Mouse (Mus musculus) spleen, adult 12 weeks (tissue): ENCODE data around the gene Mt2.
"Not testable (repeated sequence)": the region's sequence is repeated elsewhere in the genome, so short reads cannot be mapped to it uniquely, and the experiment has no call there.

ENCODE experiments used
- DNase-seq: peaks from one replicate; pipeline ENCODE4 v3.0.0; 2022; ENCODE audit warnings: low spot score

The Mt2 gene

GRCm38 (mm10) chr8:94172075-94172808, at the start of gene Mt2:
Mt2 (plus strand) TSS chr8:94172664.
- peak; percentile 46 for DNase-seq

DNA sequence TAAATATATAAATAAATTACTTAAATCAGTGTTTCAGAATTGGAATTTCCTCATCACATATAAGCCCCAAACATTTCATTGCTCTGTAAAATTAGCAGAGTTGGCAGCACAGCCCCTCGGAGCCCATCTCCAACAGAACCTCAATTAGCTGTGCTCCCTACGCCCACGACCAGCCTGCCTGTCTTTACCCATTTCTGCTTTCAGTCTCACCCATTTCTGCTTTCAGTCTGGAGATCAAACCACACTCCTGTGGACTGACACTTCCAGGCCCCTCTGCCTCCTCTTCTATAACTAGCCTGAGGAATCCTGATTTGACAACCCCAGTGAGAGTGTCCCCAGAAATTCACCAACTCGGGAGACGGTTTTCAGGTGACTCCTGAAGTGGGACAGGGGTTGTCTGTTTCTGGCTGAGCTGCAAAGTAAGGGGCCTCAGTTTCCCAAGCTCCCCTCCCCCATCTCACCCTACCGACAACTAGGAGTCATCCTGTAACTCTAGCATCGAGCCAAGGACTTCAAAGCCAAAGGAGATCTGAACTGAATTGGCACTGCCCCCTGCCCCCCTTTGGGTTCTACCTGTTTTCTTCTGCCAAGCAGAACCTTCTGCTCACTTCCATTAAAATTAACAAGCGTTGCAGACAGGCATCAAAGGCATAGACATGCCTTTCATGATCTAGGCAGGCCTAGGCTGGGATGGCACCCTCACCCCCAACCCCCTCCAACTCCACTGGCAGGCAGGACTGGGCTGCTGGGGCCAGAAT, 49.6 kb upstream of the Mt2 start:
- no peak for DNase-seq

DNA sequence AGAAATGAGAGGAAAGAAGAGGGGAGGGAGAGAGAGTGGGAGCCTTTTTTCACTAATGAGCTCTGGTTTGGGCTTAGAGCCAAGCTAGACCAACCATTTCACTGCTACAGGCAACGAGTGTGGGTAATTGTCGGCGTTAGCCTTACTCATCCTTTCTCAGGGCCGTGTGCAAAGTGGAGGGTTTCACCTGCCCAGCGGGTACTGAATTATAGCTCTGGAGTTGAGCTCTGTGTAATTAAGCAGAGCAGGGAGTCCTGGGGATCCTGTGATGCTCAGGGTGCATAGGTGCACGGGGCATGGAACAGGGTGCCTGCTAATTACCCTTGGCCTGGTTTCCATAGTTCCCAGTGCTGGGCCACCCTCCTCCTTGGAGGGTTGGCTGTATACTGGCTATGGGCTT, 44.8 kb upstream of the Mt2 start:
- no peak for DNase-seq

DNA sequence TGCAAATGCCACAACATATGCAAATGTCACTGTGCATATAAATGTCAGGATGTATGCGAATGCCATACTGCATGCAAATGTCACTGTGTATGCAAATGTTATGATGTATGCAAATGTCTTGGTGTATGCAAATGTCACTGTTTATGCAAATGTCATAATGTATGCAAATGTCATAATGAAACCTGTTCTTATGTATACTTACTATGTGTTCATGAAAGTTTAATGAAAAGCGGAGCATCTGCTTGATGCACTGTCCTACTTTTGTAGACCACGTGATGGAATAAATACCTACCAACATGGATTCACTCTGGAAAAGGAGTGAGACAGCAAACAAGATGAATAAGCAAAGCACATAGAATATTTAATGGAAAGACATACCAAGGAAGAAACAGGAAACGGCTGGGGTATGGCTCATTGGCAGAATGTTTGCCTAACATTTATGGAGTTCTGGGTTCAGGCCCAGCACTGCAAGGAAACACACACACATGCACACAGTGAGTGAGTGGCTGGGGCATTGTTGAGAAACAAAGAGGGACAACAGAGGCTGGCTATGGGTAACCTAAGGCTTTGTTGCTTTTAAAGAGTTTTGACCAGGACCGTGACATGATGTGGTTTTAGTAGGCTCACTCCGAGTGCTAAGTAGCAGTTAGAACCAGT, 43.2 kb upstream of the Mt2 start:
- no peak for DNase-seq

GRCm38 (mm10) chr8:94130126-94130525, 42.3 kb upstream of the Mt2 start:
- no peak for DNase-seq

GRCm38 (mm10) chr8:94132096-94132495, 40.4 kb upstream of the Mt2 start:
- no peak for DNase-seq

DNA sequence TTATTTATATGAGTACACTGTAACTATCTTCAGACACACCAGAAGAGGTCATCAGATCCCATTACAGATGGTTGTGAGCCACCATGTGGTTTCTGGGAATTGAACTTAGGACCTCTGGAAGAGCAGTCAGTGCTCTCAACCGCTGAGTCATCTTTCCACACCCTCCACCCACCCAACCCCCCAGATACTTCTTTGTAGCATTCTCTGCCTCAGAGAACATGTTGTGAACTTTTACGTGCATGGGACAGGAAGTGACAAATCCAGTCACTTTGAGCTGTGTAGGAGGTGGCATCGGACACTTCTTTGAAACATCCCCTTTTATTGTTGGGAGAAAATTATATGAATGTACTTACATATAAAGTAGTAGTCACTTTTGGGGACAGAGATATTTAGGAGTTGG, 37.9 kb upstream of the Mt2 start:
- not testable (repeated sequence) for DNase-seq

DNA sequence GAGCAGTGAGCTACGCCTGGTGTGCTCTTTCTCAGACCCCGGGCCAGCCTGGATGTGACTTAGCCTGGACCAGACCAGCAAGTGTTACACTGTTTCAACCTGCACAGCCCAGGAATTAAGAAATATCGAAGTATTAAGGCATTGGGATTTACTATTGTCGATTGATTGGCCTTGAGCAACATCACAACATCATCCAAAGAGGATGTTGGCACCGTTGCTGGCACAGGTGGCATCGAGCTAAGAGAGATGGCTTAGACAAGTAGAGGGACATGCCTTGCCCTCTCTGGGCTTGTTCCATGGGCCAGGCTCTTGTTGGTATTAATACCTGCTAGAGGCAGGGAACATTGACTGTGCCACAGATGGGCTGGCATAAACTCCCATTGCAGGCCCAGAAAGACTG, 36.9 kb upstream of the Mt2 start:
- DNase-seq: no peak

- no peak for DNase-seq
Measured at GRCm38 (mm10) chr8:94136192-94136591, 36.3 kb upstream of the Mt2 start.

GRCm38 (mm10) chr8:94136933-94137332, 35.5 kb upstream of the Mt2 start, which contains the start of gene Mt4:
Mt4 (plus strand) TSS chr8:94137197.
- DNase-seq: no peak

GRCm38 (mm10) chr8:94140266-94140795, 32.1 kb upstream of the Mt2 start:
- DNase-seq: no peak

DNA sequence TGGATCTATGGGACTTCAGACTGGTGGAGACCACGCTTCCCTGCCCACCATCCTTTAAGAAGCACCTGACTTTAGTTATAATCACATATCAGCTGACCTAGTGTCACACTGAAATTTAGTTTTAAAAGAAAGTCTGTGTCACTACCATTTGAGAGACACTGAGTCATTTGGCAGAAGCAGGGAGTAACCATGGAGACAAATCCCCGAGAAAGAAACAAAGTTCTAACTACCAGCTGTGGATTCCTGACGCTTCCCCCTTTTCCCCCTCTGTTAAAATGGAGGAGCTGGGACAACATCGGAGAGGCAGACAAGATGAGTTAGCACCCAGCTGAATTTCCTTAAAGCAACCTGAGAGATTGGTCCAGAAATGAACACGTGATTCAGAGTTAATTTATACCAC, 24.2 kb upstream of the Mt2 start:
- DNase-seq: no peak

DNA sequence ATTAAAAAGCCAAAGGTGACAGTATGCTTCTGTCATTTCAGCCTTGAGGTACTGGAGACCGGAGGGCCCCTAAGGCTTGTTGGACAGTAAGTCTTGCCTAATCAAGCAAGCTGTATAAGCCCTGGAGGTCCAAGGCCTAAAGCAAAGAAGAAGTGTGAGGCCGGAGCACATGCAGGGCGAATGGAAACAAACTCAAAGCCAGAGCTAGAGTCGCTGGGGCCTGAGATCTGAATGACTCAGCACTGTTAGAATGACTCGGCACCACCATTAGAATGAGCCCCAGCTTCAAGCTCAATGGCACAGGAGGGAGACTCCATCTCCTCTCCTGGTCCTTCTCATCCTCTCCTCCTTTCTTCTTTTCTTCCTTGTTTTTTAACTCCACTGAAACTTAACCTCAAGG, 21.5 kb upstream of the Mt2 start:
- no peak for DNase-seq

GRCm38 (mm10) chr8:94152513-94153300, 19.8 kb upstream of the Mt2 start, which contains the start of gene Mt3:
Mt3 (plus strand) TSS chr8:94152607.
- no peak for DNase-seq

GRCm38 (mm10) chr8:94153451-94153850, 19.0 kb upstream of the Mt2 start:
- no peak for DNase-seq

- no peak for DNase-seq
Measured at GRCm38 (mm10) chr8:94154537-94154936, 17.9 kb upstream of the Mt2 start.

DNA sequence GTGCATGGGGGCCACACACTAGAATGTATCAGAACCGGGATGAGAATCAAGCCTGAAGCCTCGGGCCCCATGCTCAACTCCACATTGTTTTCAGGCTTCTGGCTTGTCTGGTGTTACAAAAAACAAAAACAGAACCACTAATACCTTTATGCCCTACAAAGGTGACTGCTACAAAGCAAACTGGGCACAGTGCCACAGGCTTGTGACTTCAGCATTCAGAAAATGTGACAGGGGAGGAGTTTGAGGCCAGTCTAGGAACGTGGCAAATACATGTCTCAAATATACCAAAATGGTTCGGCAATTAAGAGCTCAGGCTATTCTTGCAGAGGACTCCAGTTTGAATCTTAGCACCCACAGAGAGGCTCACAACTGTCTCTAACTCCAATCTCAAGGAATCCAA, 16.4 kb upstream of the Mt2 start:
- no peak for DNase-seq

- not testable (repeated sequence) for DNase-seq
Measured at GRCm38 (mm10) chr8:94165772-94166171, 6.7 kb upstream of the Mt2 start.

- DNase-seq: peak; percentile 77
Measured at GRCm38 (mm10) chr8:94167244-94167643, 5.2 kb upstream of the Mt2 start.

DNA sequence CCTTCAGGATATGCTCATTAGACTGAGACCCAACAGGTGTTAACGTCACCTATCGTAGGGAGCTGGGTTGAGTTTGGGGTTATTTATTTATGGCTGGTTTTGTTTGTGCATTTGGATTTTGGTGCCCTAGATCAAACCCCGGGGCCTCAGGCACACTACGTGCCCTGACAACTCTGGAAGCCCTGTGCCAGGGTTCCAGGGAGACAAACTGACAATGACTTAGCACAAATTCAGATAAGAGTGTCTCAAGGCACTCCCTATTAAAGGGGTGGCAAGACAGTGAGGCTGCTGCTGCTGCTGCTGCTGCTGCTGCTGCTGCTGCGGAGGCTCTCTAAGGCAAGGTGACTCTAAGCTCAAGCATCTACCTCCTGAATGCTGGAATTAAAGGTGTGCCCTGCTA, 2.9 kb upstream of the Mt2 start:
- DNase-seq: no peak

GRCm38 (mm10) chr8:94171321-94171755, 1.1 kb upstream of the Mt2 start:
- no peak for DNase-seq
